Mouse (Mus musculus) lung, embryonic 15.5 days (tissue): ENCODE measurements around the gene Narfl. TPM values are rescaled to one million over a fixed set of nuclear protein-coding genes. Genes with fewer than 3 reads are reported as not detected.

Experiments
- microRNA-seq: library from miRNA; unstranded; fragments of <30 nt; microRNA quantifications from one replicate; pipeline ENCODE4, GENCODE M21; 2016
- polyA plus RNA-seq: library from polyadenylated mRNA; unstranded; fragments of >200 nt; fragmentation: Nextera tagmentation; extraction: Ambion mirVana; gene quantifications from 2 replicates; pipeline ENCODE4 v1.2.1, GENCODE M21; 2015

Narfl gene
- polyA plus RNA-seq, 1 experiment from 2014 or later: 30.2 TPM

Small RNA genes lying within 50 kb of the gene (microRNA-seq; reads per million reads assigned to microRNA genes)
- gene Gm25083 (not detected), gene Mir3082 (1.1 reads per million), gene Mir6966 (not detected)

Other genes with a start within 250 kb of the Narfl start
- gene Sox8, start 203.1 kb upstream of the Narfl start, polyA plus RNA-seq: 0.35 and 0.76 TPM in 2 replicates
- gene Lmf1, start 194.7 kb upstream of the Narfl start, polyA plus RNA-seq: 25.7 and 26.7 TPM in 2 replicates
- gene Gng13, start 56.6 kb upstream of the Narfl start, polyA plus RNA-seq: 2.3 and 3.0 TPM in 2 replicates
- 36.7 and 42.0 TPM in 2 replicates for gene Chtf18, start 46.4 kb upstream of the Narfl start, polyA plus RNA-seq
- 24.5 and 24.7 TPM in 2 replicates for gene Rpusd1, start 46.1 kb upstream of the Narfl start, polyA plus RNA-seq
- gene Mslnl, start 37.7 kb upstream of the Narfl start, polyA plus RNA-seq: 0.44 and 0.71 TPM in 2 replicates
- gene Msln, start 19.4 kb upstream of the Narfl start, polyA plus RNA-seq: 15.8 and 24.2 TPM in 2 replicates
- gene Haghl, start 11.9 kb downstream of the Narfl start, polyA plus RNA-seq: 58.3 and 59.9 TPM in 2 replicates
- 0.70 and 0.76 TPM in 2 replicates for gene Ccdc78, start 12.8 kb downstream of the Narfl start, polyA plus RNA-seq
- 105 and 109 TPM in 2 replicates for gene Fam173a, start 19.1 kb downstream of the Narfl start, polyA plus RNA-seq
- 0.49 TPM in 1 of 2 replicates, not detected in the other for gene AC134908.4, start 21.9 kb downstream of the Narfl start, polyA plus RNA-seq
- 56.9 and 59.8 TPM in 2 replicates for gene Metrn, start 23.4 kb downstream of the Narfl start, polyA plus RNA-seq
- gene Fbxl16, start 35.3 kb downstream of the Narfl start, polyA plus RNA-seq: 0.88 and 1.6 TPM in 2 replicates
- 25.2 and 26.5 TPM in 2 replicates for gene Wdr24, start 49.9 kb downstream of the Narfl start, polyA plus RNA-seq
- 50.7 and 51.5 TPM in 2 replicates for gene Jmjd8, start 55.1 kb downstream of the Narfl start, polyA plus RNA-seq
- 349 and 363 TPM in 2 replicates for gene Stub1, start 59.6 kb downstream of the Narfl start, polyA plus RNA-seq
- gene Rhbdl1, start 63.5 kb downstream of the Narfl start, polyA plus RNA-seq: 0.82 and 1.2 TPM in 2 replicates
- 2.2 and 2.5 TPM in 2 replicates for gene Gm20683, start 68.0 kb downstream of the Narfl start, polyA plus RNA-seq
- 20.1 and 20.6 TPM in 2 replicates for gene Rhot2, start 71.1 kb downstream of the Narfl start, polyA plus RNA-seq
- gene Wdr90, start 87.7 kb downstream of the Narfl start, polyA plus RNA-seq: 32.2 and 32.8 TPM in 2 replicates
- 18.1 and 21.7 TPM in 2 replicates for gene Mcrip2, start 95.0 kb downstream of the Narfl start, polyA plus RNA-seq
- gene Mettl26, start 101.3 kb downstream of the Narfl start, polyA plus RNA-seq: 51.4 and 53.5 TPM in 2 replicates
- gene Wfikkn1, start 107.1 kb downstream of the Narfl start, polyA plus RNA-seq: 0.35 and 0.40 TPM in 2 replicates
- gene Rab40c, start 146.0 kb downstream of the Narfl start, polyA plus RNA-seq: 25.6 and 27.4 TPM in 2 replicates
- gene Pigq, start 171.2 kb downstream of the Narfl start, polyA plus RNA-seq: 62.7 and 65.0 TPM in 2 replicates
- 0.51 TPM in 1 of 2 replicates, not detected in the other for gene Nhlrc4, start 171.2 kb downstream of the Narfl start, polyA plus RNA-seq
- 0.09 TPM in 1 of 2 replicates, not detected in the other for gene A930017K11Rik, start 178.8 kb downstream of the Narfl start, polyA plus RNA-seq
- gene Capn15, start 212.0 kb downstream of the Narfl start, polyA plus RNA-seq: 20.8 and 21.9 TPM in 2 replicates